Mouse (Mus musculus): ENCODE results near the gene Efhc2.

The Efhc2 gene

GRCm38 (mm10) chrX:17319126-17319583 lies at the start of gene Efhc2:
Efhc2 (minus strand) TSS chrX:17319368.
- Histone ChIP-seq H3K4me3 (replicated peaks; ENCODE audit: low read length) (no peak within 1 kb of the TSS; the same call in 1 of the 2 replicates), H3K27me3 (ENCODE audit: insufficient read depth, low read length) (no peaks in the 10 kb centered on the region), H3K4me1 (replicated peaks; ENCODE audit: low read depth, low read length) (no peaks in the 10 kb centered on the region), H3K9me3 (ENCODE audit: low read length) (no peaks in the 10 kb centered on the region), H3K36me3 (ENCODE audit: insufficient read depth, low read length) (no peaks in the 10 kb centered on the region)
- TF ChIP-seq POU5F1 (IDR thresholded peaks at IDR 0.05; ENCODE audit: borderline replicate concordance, low read length): no peak
- no peak for TF ChIP-seq CTCF (conservative IDR thresholded peaks at IDR 0.05; ENCODE audit: low read length)
- no peak for TF ChIP-seq NANOG (IDR thresholded peaks at IDR 0.05; ENCODE audit: borderline replicate concordance, low read length)

GRCm38 (mm10) chrX:17365114-17365513 lies 45.9 kb upstream of the Efhc2 start:
- Histone ChIP-seq H3K4me1 (replicated peaks; ENCODE audit: low read depth, low read length) (no peaks in the 10 kb centered on the region), H3K9me3 (ENCODE audit: low read length) (peaks cover 8% of the 10 kb centered on the region)
- no peak for TF ChIP-seq POU5F1 (IDR thresholded peaks at IDR 0.05; ENCODE audit: borderline replicate concordance, low read length)
- TF ChIP-seq CTCF (conservative IDR thresholded peaks at IDR 0.05; ENCODE audit: low read length): no peak

GRCm38 (mm10) chrX:17300349-17300880 lies 18.8 kb downstream of the Efhc2 start:
- Histone ChIP-seq H3K36me3 (ENCODE audit: insufficient read depth, low read length) (no peaks in the 10 kb centered on the region), H3K4me1 (replicated peaks; ENCODE audit: low read depth, low read length) (no peaks in the 10 kb centered on the region), H3K9me3 (ENCODE audit: low read length) (no peaks in the 10 kb centered on the region; the same call in 1 of the 2 replicates), H3K27me3 (ENCODE audit: insufficient read depth, low read length) (no peaks in the 10 kb centered on the region), H3K4me3 (replicated peaks; ENCODE audit: low read length) (no peak overlapping the region)
- TF ChIP-seq POU5F1 (IDR thresholded peaks at IDR 0.05; ENCODE audit: borderline replicate concordance, low read length): no peak
- TF ChIP-seq NANOG (IDR thresholded peaks at IDR 0.05; ENCODE audit: borderline replicate concordance, low read length): no peak

More at GRCm38 (mm10) chrX:17365114-17365513, 45.9 kb upstream of the Efhc2 start:
- H3K36me3 ChIP-seq (ENCODE audit: insufficient read depth, low read length): no peaks in the 10 kb centered on the region
- H3K27me3 ChIP-seq (ENCODE audit: insufficient read depth, low read length): no peaks in the 10 kb centered on the region
- H3K4me3 ChIP-seq (replicated peaks; ENCODE audit: low read length): no peak overlapping the region

- no peaks in the 10 kb centered on the region for H3K36me3 ChIP-seq (ENCODE audit: insufficient read depth, low read length)
- H3K27me3 ChIP-seq (ENCODE audit: insufficient read depth, low read length): no peaks in the 10 kb centered on the region
- TF ChIP-seq POU5F1 (IDR thresholded peaks at IDR 0.05; ENCODE audit: borderline replicate concordance, low read length) (no peak), CTCF (conservative IDR thresholded peaks at IDR 0.05; ENCODE audit: low read length) (no peak), NANOG (IDR thresholded peaks at IDR 0.05; ENCODE audit: borderline replicate concordance, low read length) (no peak)
- H3K4me3 ChIP-seq (replicated peaks; ENCODE audit: low read length): no peak overlapping the region
- no peaks in the 10 kb centered on the region for H3K4me1 ChIP-seq (replicated peaks; ENCODE audit: low read depth, low read length)
- H3K9me3 ChIP-seq (ENCODE audit: low read length): no peaks in the 10 kb centered on the region
Measured at GRCm38 (mm10) chrX:17283899-17284298, 35.3 kb downstream of the Efhc2 start.

- Histone ChIP-seq H3K9me3 (ENCODE audit: low read length) (no peaks in the 10 kb centered on the region), H3K4me1 (replicated peaks; ENCODE audit: low read depth, low read length) (no peaks in the 10 kb centered on the region), H3K4me3 (replicated peaks; ENCODE audit: low read length) (no peak overlapping the region), H3K27me3 (ENCODE audit: insufficient read depth, low read length) (no peaks in the 10 kb centered on the region), H3K36me3 (ENCODE audit: insufficient read depth, low read length) (no peaks in the 10 kb centered on the region)
- TF ChIP-seq CTCF (conservative IDR thresholded peaks at IDR 0.05; ENCODE audit: low read length) (no peak), NANOG (IDR thresholded peaks at IDR 0.05; ENCODE audit: borderline replicate concordance, low read length) (no peak), POU5F1 (IDR thresholded peaks at IDR 0.05; ENCODE audit: borderline replicate concordance, low read length) (no peak)
Measured at GRCm38 (mm10) chrX:17225141-17225540, 94.0 kb downstream of the Efhc2 start.

- no peaks in the 10 kb centered on the region for H3K36me3 ChIP-seq (ENCODE audit: insufficient read depth, low read length)
- no peaks in the 10 kb centered on the region for H3K9me3 ChIP-seq (ENCODE audit: low read length)
- no peaks in the 10 kb centered on the region for H3K4me1 ChIP-seq (replicated peaks; ENCODE audit: low read depth, low read length)
- no peaks in the 10 kb centered on the region for H3K27me3 ChIP-seq (ENCODE audit: insufficient read depth, low read length)
- TF ChIP-seq NANOG (IDR thresholded peaks at IDR 0.05; ENCODE audit: borderline replicate concordance, low read length) (no peak), POU5F1 (IDR thresholded peaks at IDR 0.05; ENCODE audit: borderline replicate concordance, low read length) (no peak), CTCF (conservative IDR thresholded peaks at IDR 0.05; ENCODE audit: low read length) (no peak)
- H3K4me3 ChIP-seq (replicated peaks; ENCODE audit: low read length): no peak overlapping the region
Measured at GRCm38 (mm10) chrX:17217451-17217850, 101.7 kb downstream of the Efhc2 start.

GRCm38 (mm10) chrX:17213515-17213914 lies 105.7 kb downstream of the Efhc2 start:
- no peak overlapping the region for H3K4me3 ChIP-seq (replicated peaks; ENCODE audit: low read length)
- no peaks in the 10 kb centered on the region for H3K4me1 ChIP-seq (replicated peaks; ENCODE audit: low read depth, low read length)
- no peaks in the 10 kb centered on the region for H3K36me3 ChIP-seq (ENCODE audit: insufficient read depth, low read length)
- no peak for TF ChIP-seq NANOG (IDR thresholded peaks at IDR 0.05; ENCODE audit: borderline replicate concordance, low read length)
- TF ChIP-seq POU5F1 (IDR thresholded peaks at IDR 0.05; ENCODE audit: borderline replicate concordance, low read length): no peak
- no peak for TF ChIP-seq CTCF (conservative IDR thresholded peaks at IDR 0.05; ENCODE audit: low read length)
- no peaks in the 10 kb centered on the region for H3K27me3 ChIP-seq (ENCODE audit: insufficient read depth, low read length)
- no peaks in the 10 kb centered on the region for H3K9me3 ChIP-seq (ENCODE audit: low read length)

GRCm38 (mm10) chrX:17175748-17176147 lies 143.4 kb downstream of the Efhc2 start:
- H3K4me3 ChIP-seq (replicated peaks; ENCODE audit: low read length): no peak overlapping the region
- TF ChIP-seq POU5F1 (IDR thresholded peaks at IDR 0.05; ENCODE audit: borderline replicate concordance, low read length) (no peak), NANOG (IDR thresholded peaks at IDR 0.05; ENCODE audit: borderline replicate concordance, low read length) (no peak), CTCF (conservative IDR thresholded peaks at IDR 0.05; ENCODE audit: low read length) (no peak)
- no peaks in the 10 kb centered on the region for H3K9me3 ChIP-seq (ENCODE audit: low read length)
- H3K4me1 ChIP-seq (replicated peaks; ENCODE audit: low read depth, low read length): no peaks in the 10 kb centered on the region
- H3K36me3 ChIP-seq (ENCODE audit: insufficient read depth, low read length): no peaks in the 10 kb centered on the region
- H3K27me3 ChIP-seq (ENCODE audit: insufficient read depth, low read length): no peaks in the 10 kb centered on the region

GRCm38 (mm10) chrX:17165638-17166037 lies 153.5 kb downstream of the Efhc2 start:
- TF ChIP-seq POU5F1 (IDR thresholded peaks at IDR 0.05; ENCODE audit: borderline replicate concordance, low read length) (no peak), CTCF (conservative IDR thresholded peaks at IDR 0.05; ENCODE audit: low read length) (peak; percentile 58), NANOG (IDR thresholded peaks at IDR 0.05; ENCODE audit: borderline replicate concordance, low read length) (no peak)
- H3K9me3 ChIP-seq (ENCODE audit: low read length): no peaks in the 10 kb centered on the region

More at GRCm38 (mm10) chrX:17165638-17166037, 153.5 kb downstream of the Efhc2 start:
- Histone ChIP-seq H3K4me3 (replicated peaks; ENCODE audit: low read length) (no peak overlapping the region), H3K4me1 (replicated peaks; ENCODE audit: low read depth, low read length) (no peaks in the 10 kb centered on the region), H3K27me3 (ENCODE audit: insufficient read depth, low read length) (no peaks in the 10 kb centered on the region), H3K36me3 (ENCODE audit: insufficient read depth, low read length) (no peaks in the 10 kb centered on the region)
